In genomic region chr5:64095342-64095993, GRCm38 (mm10) we compare ENCODE assay signal across 15 mouse cellular contexts. TPM values are rescaled to one million over a fixed set of nuclear protein-coding genes. Genes with fewer than 3 reads are reported as not detected.
DNase-seq lines count a peak whose midpoint lies in the region; ATAC-seq lines count a peak whose summit lies in the region.
"Had no signal": no experiment of that assay in that cellular context is flagged by ENCODE, and none has a peak within 500 bp of the region (broad histone marks: within the 10 kb centered on the region; RNA-seq: fewer than 3 reads in every experiment).

No protein-coding gene starts in this region.

- H3K9me3 ChIP-seq in liver, embryonic 16.5 days (replicated peaks; ENCODE audit: control insufficient read depth, low read length), result no peaks in the 10 kb centered on the region
- H3K9me3 ChIP-seq: embryonic facial prominence, embryonic 12.5 days; lung, embryonic 15.5 days; midbrain, embryonic 13.5 days had no signal

- H3K27ac ChIP-seq in liver, embryonic 16.5 days (ENCODE audit: low read length), result peak overlapping the region; percentile 7; the same call in 1 of the 2 replicates
- H3K27ac ChIP-seq: embryonic facial prominence, embryonic 12.5 days; lung, embryonic 15.5 days; midbrain, embryonic 13.5 days had no signal

- H3K27me3 ChIP-seq in liver, embryonic 16.5 days (ENCODE audit: control insufficient read depth, insufficient read depth, low read depth, low read length), result no peaks in the 10 kb centered on the region
- H3K27me3 ChIP-seq: embryonic facial prominence, embryonic 12.5 days; lung, embryonic 15.5 days; midbrain, embryonic 13.5 days had no signal

- 26% methylated on average over 5 of the region's 5 CpGs for WGBS in liver, embryonic 16.5 days (ENCODE audit: insufficient replicate concordance)

- no peak overlapping the region for H3K4me2 ChIP-seq in liver, embryonic 16.5 days (ENCODE audit: low read depth, low read length)
- H3K4me2 ChIP-seq: embryonic facial prominence, embryonic 12.5 days; midbrain, embryonic 13.5 days had no signal

- H3K4me1 ChIP-seq in liver, embryonic 16.5 days (ENCODE audit: control insufficient read depth, low read depth, low read length), result peaks cover 16% of the 10 kb centered on the region

- peaks cover 5% of the 10 kb centered on the region; the same call in 1 of the 2 replicates for H3K36me3 ChIP-seq in liver, embryonic 16.5 days (ENCODE audit: control insufficient read depth, insufficient read depth)

- DNase-seq in lung, postnatal 36 days, result peak; percentile 17
- DNase-seq in lung, postnatal 4 days, result no peak
- DNase-seq in ES-CJ7 (ENCODE audit: low read depth, low spot score), result peak; percentile 55
- DNase-seq in gastrocnemius, postnatal 4 days (ENCODE audit: low spot score in 2 of 2), result no peak
- no peak for DNase-seq in adrenal gland, postnatal 10 days
- DNase-seq in embryo, embryonic 10.5 days (ENCODE audit: low spot score), result no peak
- DNase-seq: adrenal gland, postnatal 25 days; cerebellum, postnatal 25 days; heart, postnatal 10 days had no signal

- ATAC-seq in common myeloid progenitor, adult 5-6 weeks (replicated peaks; ENCODE audit: low read depth, poor library complexity, severe bottlenecking), result peak; percentile 19; the same call in 1 of the 2 replicates
- peak; percentile 11; the same call in 1 of the 2 replicates for ATAC-seq in liver, embryonic 16.5 days (ENCODE audit: low read depth)
- ATAC-seq: hindbrain, embryonic 16.5 days; midbrain, embryonic 13.5 days had no signal

- no peak overlapping the region for H3K9ac ChIP-seq in liver, embryonic 16.5 days (ENCODE audit: low read depth, low read length)
- H3K9ac ChIP-seq: embryonic facial prominence, embryonic 12.5 days; lung, embryonic 15.5 days; midbrain, embryonic 13.5 days had no signal

- no peak overlapping the region for H3K4me3 ChIP-seq in liver, embryonic 16.5 days (ENCODE audit: low read depth, low read length)
- H3K4me3 ChIP-seq: embryonic facial prominence, embryonic 12.5 days; lung, embryonic 15.5 days; midbrain, embryonic 13.5 days had no signal

RNA-seq across cellular contexts. Expression of gene Pgm2, which starts 2.7 kb away (rescaled TPM):
- 39.5 and 40.6 TPM in 2 replicates for total RNA-seq in common myeloid progenitor, adult 5-6 weeks (2017)
- 12.8 and 16.1 TPM in 2 replicates for polyA plus RNA-seq in liver, embryonic 16.5 days (2015; fragmentation: Nextera tagmentation; extraction: Ambion mirVana)
- 10 to 100 TPM; 12.2 to 14.4 TPM for total RNA-seq in gastrocnemius, postnatal 4 days (2021)
- total RNA-seq in adrenal gland, postnatal 10 days (2021), result 10 to 100 TPM; 19.9 to 20.7 TPM

Comparison
In these comparisons a context has a peak if more than half of its experiments do, and no peak if none do; other contexts are left out.
1. DNase-seq: peak in lung, postnatal 36 days (single experiment) and ES-CJ7 (single experiment); none in lung, postnatal 4 days (0 of 2), gastrocnemius, postnatal 4 days (0 of 2), adrenal gland, postnatal 10 days (single experiment) and embryo, embryonic 10.5 days (single experiment).